Mouse (Mus musculus) brain, embryonic 14.5 days (tissue): ENCODE measurements around the gene Ndrg3. TPM values are rescaled to one million over a fixed set of nuclear protein-coding genes. Genes with fewer than 3 reads are reported as not detected.
"Not testable (repeated sequence)": the region's sequence is repeated elsewhere in the genome, so short reads cannot be mapped to it uniquely, and the experiment has no call there.

Source experiments
- DNase-seq: peaks from one replicate; pipeline ENCODE4 v3.0.0-alpha.2; 2011; ENCODE audit warnings: low read depth
- CTCF ChIP-seq: fragments of 200-500 bp; IDR thresholded peaks from 2 replicates; pipeline ENCODE4 v1.5.1; 2012; ENCODE audit warnings: inconsistent platforms, mild to moderate bottlenecking, moderate library complexity, borderline replicate concordance; ENCODE audit not compliant: insufficient read depth, insufficient read length; ENCODE audit errors: extremely low read depth
- POLR2A ChIP-seq: fragments of 200-500 bp; IDR thresholded peaks from 2 replicates; pipeline ENCODE4 v1.6.1; 2012; ENCODE audit warnings: mild to moderate bottlenecking, inconsistent platforms, borderline replicate concordance; ENCODE audit not compliant: poor library complexity, insufficient read depth, insufficient read length, severe bottlenecking; ENCODE audit errors: extremely low read depth
- polyA plus RNA-seq: library from polyadenylated mRNA; depleted of rRNA; stranded (reverse); fragments of >200 nt; gene quantifications from 2 replicates; pipeline ENCODE4 v1.2.3, GENCODE M21; 2012

Gene Ndrg3
- polyA plus RNA-seq, 1 experiment = 123 TPM

GRCm38 (mm10) chr2:156901344-156901743, 90.5 kb downstream of the Ndrg3 start:
- no peak for DNase-seq
- TF ChIP-seq CTCF (no peak), POLR2A (no peak)

DNA sequence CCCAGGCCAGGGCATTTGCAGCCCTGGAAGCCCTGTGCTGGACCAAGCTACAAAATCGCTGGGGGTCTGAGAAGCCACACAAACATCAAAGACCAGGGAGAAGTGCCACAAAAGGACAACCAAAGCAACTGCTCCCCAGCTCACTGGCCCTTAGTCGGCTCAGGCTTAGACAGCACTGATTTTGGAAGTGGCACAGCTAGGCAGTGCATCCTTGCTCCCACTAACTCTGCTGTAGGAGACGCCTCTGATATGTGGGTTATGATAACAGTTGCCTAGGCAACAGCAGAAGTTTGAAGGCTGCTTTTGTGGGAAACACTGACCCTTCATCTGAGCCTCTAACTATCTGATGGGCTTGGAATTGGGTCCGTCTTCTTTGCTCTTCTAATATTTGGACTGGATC, 92.7 kb downstream of the Ndrg3 start:
- no peak for TF ChIP-seq POLR2A
- TF ChIP-seq CTCF = no peak
- DNase-seq = no peak

- TF ChIP-seq POLR2A (no peak), CTCF (no peak)
- no peak for DNase-seq
Observed at GRCm38 (mm10) chr2:156898374-156898773, 93.5 kb downstream of the Ndrg3 start.

- DNase-seq = no peak
- no peak for TF ChIP-seq CTCF
- TF ChIP-seq POLR2A = no peak
Observed at GRCm38 (mm10) chr2:156897034-156897433, 94.8 kb downstream of the Ndrg3 start.

- no peak for DNase-seq
- TF ChIP-seq CTCF = no peak
- no peak for TF ChIP-seq POLR2A
Observed at GRCm38 (mm10) chr2:156896384-156896914, 95.4 kb downstream of the Ndrg3 start.

DNA sequence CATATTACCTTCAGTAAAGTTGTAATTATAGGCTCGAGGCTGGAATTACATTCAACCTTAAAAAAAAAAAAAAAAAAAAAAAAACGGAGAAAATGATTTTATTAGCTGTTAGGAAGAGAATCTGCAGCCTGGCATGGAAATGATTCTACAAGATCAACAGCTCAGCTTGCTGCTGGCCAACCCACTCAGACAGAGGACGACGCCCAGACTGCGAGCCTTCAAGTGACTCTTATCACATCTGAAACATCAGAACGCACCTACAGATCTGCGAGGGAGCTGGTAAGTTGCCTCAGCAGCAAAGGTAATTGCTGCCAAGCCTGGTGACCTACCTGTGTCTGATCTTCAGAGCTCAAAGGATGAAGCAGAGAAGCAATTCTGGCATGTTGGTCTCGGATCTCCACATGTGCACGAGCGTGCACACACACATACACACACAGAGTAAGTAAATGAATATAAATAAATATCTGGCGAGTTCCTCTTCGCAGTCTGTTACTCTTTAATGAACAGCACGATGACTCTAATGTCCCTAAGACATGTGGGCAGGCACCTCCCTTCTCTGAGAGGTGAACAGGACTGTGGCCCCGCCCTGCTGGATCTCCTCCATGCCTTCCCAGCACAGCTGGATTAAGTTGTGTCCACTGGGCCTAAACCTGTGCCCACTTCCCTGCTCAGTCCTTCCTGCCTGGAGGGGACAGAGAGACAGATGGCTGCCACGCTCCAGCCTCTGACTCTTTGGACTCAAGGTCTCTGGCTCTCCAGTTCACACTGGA, 97.2 kb downstream of the Ndrg3 start:
- DNase-seq = no peak
- TF ChIP-seq CTCF (no peak), POLR2A (no peak)

- DNase-seq = no peak
- TF ChIP-seq CTCF (no peak), POLR2A (no peak)
Observed at GRCm38 (mm10) chr2:156892821-156893220, 99.0 kb downstream of the Ndrg3 start.

- no peak for TF ChIP-seq CTCF
- no peak for TF ChIP-seq POLR2A
- peak; percentile 82 for DNase-seq
Observed at GRCm38 (mm10) chr2:156892240-156892639, 99.6 kb downstream of the Ndrg3 start.

- no peak for TF ChIP-seq CTCF
- no peak for TF ChIP-seq POLR2A
- DNase-seq = no peak
Observed at GRCm38 (mm10) chr2:156888490-156888889, 103.4 kb downstream of the Ndrg3 start.

DNA sequence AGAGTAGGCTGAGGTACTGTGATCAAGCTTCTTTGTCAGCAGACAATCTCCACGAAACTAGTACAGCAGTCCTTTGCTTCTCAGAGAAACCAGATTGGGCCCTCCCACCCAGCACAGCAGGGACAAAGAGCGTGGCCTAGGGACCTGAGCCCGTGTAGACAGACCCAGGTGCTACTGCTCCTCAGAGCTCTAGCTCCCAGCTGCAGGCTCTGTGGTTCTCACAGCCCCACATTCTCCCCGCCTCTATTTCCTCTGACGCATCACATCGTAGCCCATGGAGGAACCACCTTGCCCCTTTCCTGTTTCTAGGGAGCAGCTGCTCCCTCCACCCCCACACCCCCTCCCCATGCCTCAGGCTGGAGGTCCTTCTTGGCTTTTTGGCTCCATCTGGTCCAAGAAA, 104.8 kb downstream of the Ndrg3 start, which contains the start of gene Sla2:
Sla2 (minus strand) TSS at position 176 of the 400 bp plus-strand sequence.
- DNase-seq = no peak
- TF ChIP-seq CTCF (no peak), POLR2A (no peak)

- no peak for TF ChIP-seq CTCF
- TF ChIP-seq POLR2A = no peak
- DNase-seq = no peak
Observed at GRCm38 (mm10) chr2:156886084-156886631, 105.7 kb downstream of the Ndrg3 start.

DNA sequence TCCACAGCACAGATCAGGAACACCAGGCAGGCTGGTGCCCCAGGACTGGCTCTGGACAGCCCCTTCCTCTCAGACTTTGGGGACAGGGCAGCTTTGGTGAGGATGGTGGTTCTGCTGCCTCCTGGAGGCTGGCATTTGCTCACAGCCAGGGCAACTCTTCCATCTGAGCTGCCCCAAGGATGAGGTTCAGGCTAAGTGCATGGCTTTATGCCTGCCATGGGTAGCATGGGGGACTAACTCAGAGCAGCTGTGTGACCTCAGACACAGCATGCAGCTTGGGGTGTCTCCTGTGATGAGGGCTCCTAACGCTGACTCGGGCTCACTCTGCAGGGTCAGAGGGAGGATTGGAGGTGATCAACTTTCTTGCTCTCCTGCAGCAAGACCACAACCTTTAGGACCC, 106.2 kb downstream of the Ndrg3 start:
- not testable (repeated sequence) for DNase-seq

DNA sequence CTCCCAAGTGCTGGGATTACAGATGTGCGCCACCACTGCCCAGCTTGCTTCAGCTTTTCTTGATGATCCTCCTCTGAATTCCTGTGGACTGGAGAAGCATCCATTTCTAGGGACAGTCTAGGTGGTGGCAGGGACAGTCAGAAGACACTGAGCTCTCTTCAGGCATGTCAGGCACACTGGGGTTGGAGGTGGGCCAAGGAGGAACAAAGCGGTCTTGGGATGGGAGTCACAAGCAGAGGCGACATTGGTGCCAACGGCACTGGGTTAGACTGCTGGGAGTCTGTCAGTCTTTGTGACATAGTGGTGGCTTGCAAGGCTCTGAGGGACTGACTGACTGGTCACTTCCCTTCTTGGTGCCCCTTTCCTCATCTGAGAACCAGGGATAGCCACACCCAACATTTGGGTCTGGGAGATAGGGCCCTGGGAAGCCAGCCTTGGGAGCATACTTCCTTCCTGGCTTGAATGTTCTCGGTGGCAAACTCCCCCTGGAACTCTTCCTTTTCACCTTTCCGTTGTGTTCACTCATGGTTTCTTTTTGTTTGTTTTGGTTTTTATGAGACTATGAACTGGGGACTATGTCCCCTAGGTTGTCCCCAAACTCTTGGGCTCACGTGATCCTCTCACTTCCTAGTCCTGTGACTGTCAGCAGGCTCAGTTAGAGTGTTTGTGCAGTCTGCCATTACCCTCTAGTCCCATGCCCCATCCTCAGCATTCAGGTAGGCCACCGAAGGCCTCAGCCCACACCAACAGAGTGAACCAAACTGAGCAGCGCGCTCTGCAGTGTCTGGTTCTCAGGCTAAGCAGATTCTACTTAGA, 107.3 kb downstream of the Ndrg3 start:
- no peak for TF ChIP-seq CTCF
- TF ChIP-seq POLR2A = no peak
- DNase-seq = no peak
